Mouse (Mus musculus) lung, adult 2 months (tissue): Measurements from ENCODE around the gene Gm47985. TPM values are rescaled to one million over a fixed set of nuclear protein-coding genes. Genes with fewer than 3 reads are reported as not detected.
"Not testable (repeated sequence)": the region's sequence is repeated elsewhere in the genome, so short reads cannot be mapped to it uniquely, and the experiment has no call there.

Source experiments
- DNase-seq: peaks from one replicate; pipeline ENCODE4 v3.0.0; 2022
- H3K4me1 ChIP-seq: fragments of 200-500 bp; 2 replicates; pipeline ENCODE4 v1.6.1; 2011; ENCODE audit warnings: low read length; ENCODE audit not compliant: control insufficient read depth, insufficient read depth
- H3K4me3 ChIP-seq: fragments of 200-500 bp; replicated peaks from 2 replicates; pipeline ENCODE3; 2011; ENCODE audit warnings: low read depth, mild to moderate bottlenecking, control low read depth, low read length; ENCODE audit errors: extremely low read depth
- CTCF ChIP-seq: fragments of 200-500 bp; IDR thresholded peaks from 2 replicates; pipeline ENCODE4 v1.5.1; 2011; ENCODE audit warnings: mild to moderate bottlenecking, low read length, control low read depth; ENCODE audit not compliant: insufficient read depth
- POLR2A ChIP-seq: fragments of 200-500 bp; IDR thresholded peaks from 2 replicates; pipeline ENCODE4 v1.6.1; 2011; ENCODE audit warnings: low read depth, mild to moderate bottlenecking, control low read depth, low read length, borderline replicate concordance; ENCODE audit errors: extremely low read depth
- WGBS: fragments of 180-500 bp; shearing (Covaris S2); methylation state at CpG from one replicate; pipeline ENCODE4 v1.1.7; 2018; 5-methylcytosine and 5-hydroxymethylcytosine counted together
- polyA plus RNA-seq: library from polyadenylated mRNA; depleted of rRNA; stranded (reverse); fragments of >200 nt; gene quantifications from 2 replicates; pipeline ENCODE4 v1.2.3, GENCODE M21; 2012

Gene Gm47985
- polyA plus RNA-seq, 1 experiment = not detected

- TF ChIP-seq POLR2A (no peak), CTCF (no peak)
- peak; percentile 12 for DNase-seq
- no peaks in the 10 kb centered on the region for H3K4me1 ChIP-seq
- no peak overlapping the region for H3K4me3 ChIP-seq
- WGBS = 26% methylated on average over 10 of the region's 10 CpGs
Observed at GRCm38 (mm10) chr1:151177030-151177936, 5.1 kb upstream of the Gm47985 start.

- no peak for DNase-seq
- Histone ChIP-seq H3K4me3 (peak overlapping the region; percentile 4), H3K4me1 (no peaks in the 10 kb centered on the region)
- 19% methylated on average over 4 of the region's 4 CpGs for WGBS
- TF ChIP-seq CTCF = no peak
- TF ChIP-seq POLR2A = no peak
Observed at GRCm38 (mm10) chr1:151177937-151178271, 4.4 kb upstream of the Gm47985 start.

GRCm38 (mm10) chr1:151178505-151179083, 3.7 kb upstream of the Gm47985 start:
- no peak for TF ChIP-seq POLR2A
- no peak for TF ChIP-seq CTCF
- Histone ChIP-seq H3K4me1 (no peaks in the 10 kb centered on the region), H3K4me3 (no peak overlapping the region)
- WGBS = 77% methylated on average over 2 of the region's 2 CpGs
- no peak for DNase-seq

- 80% methylated on average over 2 of the region's 2 CpGs for WGBS
- no peak for DNase-seq
- no peak for TF ChIP-seq CTCF
- no peak for TF ChIP-seq POLR2A
- H3K4me3 ChIP-seq = no peak overlapping the region
- H3K4me1 ChIP-seq = no peaks in the 10 kb centered on the region
Observed at GRCm38 (mm10) chr1:151180167-151180566, 2.2 kb upstream of the Gm47985 start.

GRCm38 (mm10) chr1:151186186-151186585, 3.8 kb downstream of the Gm47985 start:
- H3K4me1 ChIP-seq, H3K4me3 ChIP-seq, DNase-seq: not testable (repeated sequence)
- WGBS = 71% methylated on average over 3 of the region's 3 CpGs

GRCm38 (mm10) chr1:151186879-151187424, 4.6 kb downstream of the Gm47985 start:
- DNase-seq, H3K4me1 ChIP-seq, H3K4me3 ChIP-seq: not testable (repeated sequence)
- WGBS = 79% methylated on average over 4 of the region's 4 CpGs

GRCm38 (mm10) chr1:151188469-151188868, 6.1 kb downstream of the Gm47985 start:
- no peak overlapping the region for H3K4me3 ChIP-seq
- TF ChIP-seq CTCF = no peak
- no peak for TF ChIP-seq POLR2A
- H3K4me1 ChIP-seq = no peaks in the 10 kb centered on the region
- DNase-seq = no peak
- 82% methylated on average over 4 of the region's 4 CpGs for WGBS

GRCm38 (mm10) chr1:151192075-151192474, 9.7 kb downstream of the Gm47985 start, which contains the start of gene Gm8947:
TSS of gene Gm8947 (plus strand) at chr1:151192376.
- not testable (repeated sequence) for H3K4me1 ChIP-seq, H3K4me3 ChIP-seq, DNase-seq
- 80% methylated on average over 1 of the region's 7 CpGs for WGBS

GRCm38 (mm10) chr1:151192739-151193138, 10.4 kb downstream of the Gm47985 start:
- not testable (repeated sequence) for H3K4me3 ChIP-seq, H3K4me1 ChIP-seq, DNase-seq
- 90% methylated on average over 15 of the region's 15 CpGs for WGBS

GRCm38 (mm10) chr1:151195986-151196385, 13.6 kb downstream of the Gm47985 start:
- DNase-seq, H3K4me1 ChIP-seq, H3K4me3 ChIP-seq: not testable (repeated sequence)
- WGBS = 75% methylated on average over 4 of the region's 4 CpGs

GRCm38 (mm10) chr1:151196690-151197089, 14.4 kb downstream of the Gm47985 start:
- H3K4me1 ChIP-seq, H3K4me3 ChIP-seq, DNase-seq: not testable (repeated sequence)
- WGBS = 84% methylated on average over 3 of the region's 3 CpGs

- DNase-seq, H3K4me3 ChIP-seq, H3K4me1 ChIP-seq: not testable (repeated sequence)
- WGBS = 68% methylated on average over 3 of the region's 4 CpGs
Observed at GRCm38 (mm10) chr1:151198120-151198519, 15.8 kb downstream of the Gm47985 start, which contains the start of gene Gm47995. TSS of gene Gm47995 (plus strand) at chr1:151198448.

GRCm38 (mm10) chr1:151200620-151201019, 18.3 kb downstream of the Gm47985 start:
- not testable (repeated sequence) for H3K4me1 ChIP-seq, H3K4me3 ChIP-seq

GRCm38 (mm10) chr1:151202771-151203170, 20.4 kb downstream of the Gm47985 start:
- WGBS = 70% methylated on average over 4 of the region's 5 CpGs
- not testable (repeated sequence) for DNase-seq, H3K4me3 ChIP-seq, H3K4me1 ChIP-seq

More at GRCm38 (mm10) chr1:151200620-151201019, 18.3 kb downstream of the Gm47985 start:
- DNase-seq = not testable (repeated sequence)
